Mouse (Mus musculus) liver, adult (tissue): Measurements from ENCODE around the gene P2ry10.

Experiments used
- GATA4 ChIP-seq: IDR thresholded peaks from 2 replicates; pipeline ENCODE4 v1.6.1; 2014; ENCODE audit warnings: mild to moderate bottlenecking, low read length; ENCODE audit not compliant: insufficient replicate concordance

Gene P2ry10

DNA sequence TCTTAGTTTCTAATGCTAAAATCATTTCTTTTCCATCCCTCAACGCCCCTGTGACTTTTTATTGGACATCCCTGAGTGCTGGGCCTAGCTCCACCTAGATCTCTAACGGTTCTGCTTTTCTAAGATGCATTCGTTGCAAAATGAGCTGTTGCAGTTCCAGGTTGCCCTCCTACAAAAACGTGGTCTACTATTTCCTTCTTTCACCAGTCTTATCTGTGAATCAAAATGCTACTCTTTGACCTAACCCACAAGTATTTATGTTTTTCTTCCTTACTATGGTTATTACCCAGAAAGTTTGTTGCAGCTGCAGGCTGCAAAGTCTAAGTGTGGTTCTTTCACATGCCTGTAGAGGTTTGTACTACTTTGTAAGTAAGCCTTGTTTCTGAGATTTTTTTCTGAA lies at the start of gene P2ry10:
P2ry10 (plus strand) TSS at position 316 of the 400 bp plus-strand sequence.
- no peak for TF ChIP-seq GATA4

DNA sequence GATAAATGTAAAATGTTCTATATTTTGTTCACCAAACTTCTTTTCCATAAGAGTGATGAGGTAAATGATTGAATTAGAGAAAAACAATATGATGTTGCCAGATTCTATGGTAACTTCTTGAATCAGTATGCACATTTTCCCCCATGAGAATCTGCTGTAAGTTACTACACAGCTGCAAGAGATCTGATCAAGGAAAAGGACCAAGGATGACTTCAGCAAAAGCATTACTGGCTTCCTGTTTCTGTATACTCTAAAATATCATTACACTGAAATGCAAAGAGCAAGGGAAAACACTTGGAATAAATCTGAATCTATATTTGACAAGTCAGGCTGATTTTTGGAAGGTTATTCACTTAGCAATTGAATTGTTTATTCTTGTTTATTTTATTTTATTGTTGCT lies 49.1 kb upstream of the P2ry10 start:
- no peak for TF ChIP-seq GATA4

DNA sequence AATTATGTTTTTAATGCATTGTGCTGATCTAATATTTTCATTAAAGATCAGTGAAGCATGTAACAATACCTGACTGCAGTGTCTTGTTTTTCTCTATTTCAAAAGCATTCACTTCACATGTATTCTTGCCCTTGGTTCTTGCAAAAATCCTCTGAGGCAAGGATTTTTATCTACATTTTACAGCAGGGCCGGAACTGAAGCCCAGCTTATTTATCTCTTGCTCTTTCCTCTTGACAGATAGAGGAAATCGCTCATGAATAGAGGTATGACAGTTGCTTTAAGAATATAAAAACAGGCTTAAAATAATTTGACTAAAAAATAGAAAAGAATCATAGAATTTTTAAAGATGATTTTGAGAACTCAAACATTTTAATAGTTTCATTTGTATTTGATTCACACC lies 48.7 kb upstream of the P2ry10 start:
- TF ChIP-seq GATA4, result no peak

DNA sequence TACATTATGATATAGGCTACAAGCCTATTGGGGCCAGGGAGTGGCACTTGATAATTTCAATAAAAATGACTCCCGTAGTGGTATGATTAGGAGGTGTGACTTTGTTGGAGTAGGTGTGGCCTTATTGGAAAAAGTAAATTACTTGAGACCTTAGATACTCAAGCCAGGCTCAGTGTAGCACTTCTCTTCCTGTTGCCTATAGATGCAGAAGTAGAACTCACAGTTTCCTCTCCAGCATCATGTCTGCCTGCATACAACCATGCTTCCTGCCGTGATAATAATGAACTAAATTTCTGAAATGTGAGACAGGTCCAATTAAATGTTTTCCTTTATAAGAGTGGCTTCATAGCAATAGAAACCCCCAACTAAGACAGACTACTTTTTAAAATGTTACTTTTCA lies 45.9 kb upstream of the P2ry10 start:
- TF ChIP-seq GATA4, result no peak

DNA sequence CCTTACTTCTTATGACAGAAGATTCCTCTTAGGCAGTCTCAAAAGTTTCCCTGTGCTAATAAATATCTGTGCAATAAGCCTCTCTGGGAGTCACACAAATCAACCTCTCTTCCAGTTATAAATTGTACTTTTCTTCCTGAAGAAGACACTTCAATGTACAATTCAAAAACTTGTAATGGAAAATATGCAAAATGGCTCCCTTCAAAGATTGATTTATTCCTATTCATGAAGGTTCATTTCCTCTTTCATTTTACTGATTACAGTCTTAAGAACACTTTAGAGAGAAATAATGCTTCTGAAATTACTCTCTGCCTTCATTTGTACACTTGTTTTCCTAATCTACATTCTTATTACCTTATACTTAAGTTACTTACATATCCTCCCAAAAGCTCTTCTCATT lies 4.0 kb upstream of the P2ry10 start:
- no peak for TF ChIP-seq GATA4

DNA sequence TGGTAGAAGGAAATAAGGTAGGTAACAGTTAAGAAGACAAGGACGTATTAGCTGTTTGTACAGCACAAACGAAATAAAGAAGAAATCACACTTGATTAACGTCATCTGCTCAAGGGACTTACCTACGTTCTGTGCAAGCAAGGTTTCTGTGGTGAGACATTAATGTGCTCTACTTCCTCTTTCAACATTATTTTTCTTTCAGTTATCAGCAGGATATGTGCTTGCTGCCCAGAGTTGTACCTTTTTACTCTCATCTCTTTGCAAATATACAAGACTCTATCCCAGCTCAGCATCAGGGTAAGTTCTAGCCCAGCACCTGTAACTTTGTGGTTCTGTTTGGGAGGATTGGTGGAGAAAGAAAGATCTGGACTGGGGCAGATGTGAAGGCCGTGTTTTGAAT lies 839 bp downstream of the P2ry10 start:
- TF ChIP-seq GATA4, result no peak

DNA sequence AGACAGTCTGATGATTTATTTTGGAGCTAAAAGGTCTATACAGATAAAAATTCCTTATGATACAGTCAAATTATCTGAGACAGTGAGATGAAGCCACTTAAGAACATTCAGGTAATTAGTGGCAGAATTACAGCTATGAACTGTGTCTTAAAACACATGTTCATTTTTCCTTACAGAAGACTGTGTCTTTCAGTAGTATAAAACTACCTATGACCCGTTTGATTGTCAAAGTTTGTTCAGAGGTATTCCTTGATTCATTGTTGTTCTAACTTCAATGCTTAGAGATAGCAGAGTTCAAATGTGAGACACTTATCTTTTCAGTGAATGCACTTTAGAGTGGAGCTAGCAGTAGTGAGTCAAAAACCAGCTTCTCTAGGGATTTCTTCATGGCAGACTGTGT lies 1.6 kb downstream of the P2ry10 start:
- no peak for TF ChIP-seq GATA4

DNA sequence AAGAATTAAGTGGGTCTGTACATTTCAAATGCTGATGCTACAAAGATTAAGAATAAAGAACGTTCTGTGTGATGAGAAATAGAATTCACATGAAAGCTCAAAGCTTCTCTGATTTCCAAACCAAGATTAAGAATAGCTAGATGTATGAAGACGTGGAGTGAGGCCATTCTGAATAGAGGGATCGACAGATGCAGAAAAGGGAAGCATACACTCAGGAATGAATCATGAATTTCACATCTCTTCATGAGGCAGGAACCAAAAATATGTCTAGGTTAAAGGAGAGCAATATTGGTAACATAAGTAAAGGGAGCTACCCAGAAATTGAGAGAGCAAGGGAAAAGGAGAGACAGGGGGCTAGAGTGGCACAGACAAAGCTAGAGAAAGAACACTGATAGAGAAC lies 7.3 kb downstream of the P2ry10 start:
- TF ChIP-seq GATA4, result no peak

DNA sequence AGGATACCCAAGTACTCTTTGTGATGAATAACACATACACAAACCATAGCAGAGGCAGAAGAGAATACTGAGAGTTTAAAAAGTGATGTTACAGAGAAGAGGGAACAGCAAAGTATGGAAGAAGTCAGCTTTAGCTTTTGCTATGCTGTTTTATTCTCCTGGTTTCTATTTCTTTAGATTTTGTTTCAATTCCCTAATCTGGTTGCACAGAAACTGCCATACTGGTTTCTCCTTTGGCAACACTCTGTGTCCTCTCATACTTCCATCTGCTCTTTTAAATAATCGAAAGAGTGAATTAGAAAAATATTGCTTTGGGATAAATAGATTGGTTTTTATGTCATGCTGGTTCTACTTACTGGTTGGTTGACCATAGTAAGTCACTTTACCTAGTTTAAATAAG lies 28.0 kb downstream of the P2ry10 start:
- no peak for TF ChIP-seq GATA4

DNA sequence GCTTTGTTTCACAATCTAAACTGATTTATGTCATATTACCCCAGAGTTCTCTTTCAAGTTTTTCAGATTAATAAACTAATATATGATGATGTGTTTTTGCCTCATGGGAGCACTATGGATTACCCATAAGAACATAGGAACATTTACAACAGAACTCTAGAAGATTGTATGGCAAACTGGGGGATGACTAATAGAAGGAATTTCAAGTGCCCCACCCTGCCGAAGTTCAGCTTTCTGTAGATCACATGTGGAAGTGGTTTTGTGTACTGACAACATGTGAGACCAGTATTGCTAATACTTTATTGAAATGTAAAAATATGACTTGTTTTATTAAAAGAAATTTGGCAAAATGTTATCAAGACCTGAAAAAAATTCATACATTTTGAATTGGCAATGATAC lies 28.7 kb downstream of the P2ry10 start:
- no peak for TF ChIP-seq GATA4

DNA sequence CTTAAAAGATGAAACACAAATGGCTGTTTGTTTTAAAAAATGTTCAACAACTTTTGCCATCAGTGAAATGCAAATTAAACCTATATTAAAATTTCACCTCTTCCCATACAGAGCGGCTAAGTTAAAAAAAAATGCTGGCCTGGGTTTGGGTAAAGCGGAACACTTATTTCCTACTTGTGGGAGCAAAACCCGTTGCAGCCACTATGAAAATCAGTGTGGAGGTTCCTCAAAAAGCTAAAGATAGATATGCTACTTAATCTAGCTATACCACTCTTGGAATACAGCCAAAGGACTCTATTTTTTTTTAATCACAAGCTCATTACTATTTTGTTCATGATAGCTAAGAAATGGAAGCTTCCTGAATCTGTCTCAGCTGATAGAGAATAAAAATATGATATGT lies 54.9 kb downstream of the P2ry10 start:
- TF ChIP-seq GATA4, result no peak

DNA sequence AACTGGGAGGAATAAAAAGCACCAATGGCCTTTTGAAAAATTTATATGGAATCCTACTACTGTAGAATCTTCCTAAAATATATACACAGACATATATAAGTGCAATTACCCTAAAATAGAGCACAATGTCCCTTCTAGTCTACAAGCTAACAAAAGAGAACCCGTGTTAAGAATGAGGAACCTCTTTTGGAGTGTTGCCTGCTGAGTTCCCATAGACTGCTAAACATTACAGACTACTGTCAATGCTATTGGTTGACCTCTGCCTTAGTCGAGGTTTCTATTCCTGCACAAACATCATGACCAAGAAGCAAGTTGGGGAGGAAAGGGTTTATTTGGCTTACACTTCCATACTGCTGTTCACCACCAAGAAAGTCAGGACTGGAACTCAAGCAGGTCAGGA lies 55.6 kb downstream of the P2ry10 start:
- TF ChIP-seq GATA4, result no peak

DNA sequence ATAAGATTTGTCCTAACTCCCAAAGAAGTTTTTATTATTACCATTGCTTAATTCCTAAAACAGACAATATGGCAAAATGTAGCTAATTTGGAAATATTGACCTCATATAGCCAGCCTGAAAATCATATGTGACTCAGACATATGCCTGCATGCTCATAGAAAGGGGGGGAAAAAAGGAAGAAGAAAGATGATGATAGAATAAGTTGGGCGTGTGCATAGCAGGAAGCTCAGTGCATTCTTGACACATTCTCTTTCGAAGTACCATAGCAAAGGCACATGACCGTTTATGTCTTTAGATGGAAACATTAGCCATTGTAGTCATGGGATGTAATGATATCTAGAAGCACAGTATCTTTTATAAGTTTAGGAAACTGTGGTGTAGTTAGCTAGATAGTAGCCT lies 60.4 kb downstream of the P2ry10 start, which contains the start of gene P2ry10b:
P2ry10b (plus strand) TSS at position 247 of the 400 bp plus-strand sequence.
- TF ChIP-seq GATA4, result no peak

DNA sequence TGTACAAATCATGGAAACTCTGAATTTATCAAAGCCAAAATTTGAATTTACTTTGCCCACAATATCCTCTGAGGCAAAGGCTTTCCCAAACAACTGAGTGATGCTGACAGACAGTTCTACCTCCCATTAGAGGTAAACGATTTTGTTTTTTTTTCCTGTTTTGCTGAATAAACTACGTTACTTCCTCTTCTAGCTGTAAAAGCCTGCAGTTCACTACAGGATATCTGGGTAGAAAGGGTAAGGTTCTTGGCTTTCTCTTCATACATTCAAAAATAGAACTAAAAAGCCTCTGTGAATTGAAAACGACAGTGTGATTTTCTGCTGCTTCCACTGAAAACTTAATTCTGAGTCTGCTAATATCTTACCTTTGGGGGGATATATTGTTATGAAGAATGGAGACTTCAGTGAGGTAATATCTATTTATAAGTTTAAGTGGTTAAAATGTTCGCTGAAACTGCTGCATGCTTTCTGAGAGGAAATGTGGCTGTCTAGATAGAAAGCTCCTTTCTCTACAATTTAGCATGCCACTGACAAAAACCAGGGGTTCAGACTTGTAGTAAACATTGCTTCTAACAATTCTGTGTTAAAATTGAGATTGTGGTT lies 61.2 kb downstream of the P2ry10 start:
- no peak for TF ChIP-seq GATA4

DNA sequence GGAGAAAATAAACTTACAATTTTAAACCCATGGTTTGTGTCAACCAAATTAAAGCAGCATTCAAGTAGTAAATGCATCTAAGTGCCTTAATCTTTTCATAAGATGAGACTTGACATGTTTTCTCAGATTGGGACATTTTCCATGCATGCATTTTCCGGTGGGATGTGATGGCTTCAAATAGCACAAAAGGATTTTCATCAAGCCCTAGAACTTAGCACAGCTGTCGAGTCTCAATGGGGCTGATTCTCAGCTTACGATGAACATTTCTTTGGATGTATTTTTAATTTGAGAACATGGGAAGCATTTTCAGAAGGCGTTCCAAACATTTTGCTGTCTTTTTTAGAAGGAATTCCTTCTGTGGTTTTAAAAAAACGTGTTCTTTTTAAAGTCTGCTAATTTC lies 61.7 kb downstream of the P2ry10 start:
- no peak for TF ChIP-seq GATA4

DNA sequence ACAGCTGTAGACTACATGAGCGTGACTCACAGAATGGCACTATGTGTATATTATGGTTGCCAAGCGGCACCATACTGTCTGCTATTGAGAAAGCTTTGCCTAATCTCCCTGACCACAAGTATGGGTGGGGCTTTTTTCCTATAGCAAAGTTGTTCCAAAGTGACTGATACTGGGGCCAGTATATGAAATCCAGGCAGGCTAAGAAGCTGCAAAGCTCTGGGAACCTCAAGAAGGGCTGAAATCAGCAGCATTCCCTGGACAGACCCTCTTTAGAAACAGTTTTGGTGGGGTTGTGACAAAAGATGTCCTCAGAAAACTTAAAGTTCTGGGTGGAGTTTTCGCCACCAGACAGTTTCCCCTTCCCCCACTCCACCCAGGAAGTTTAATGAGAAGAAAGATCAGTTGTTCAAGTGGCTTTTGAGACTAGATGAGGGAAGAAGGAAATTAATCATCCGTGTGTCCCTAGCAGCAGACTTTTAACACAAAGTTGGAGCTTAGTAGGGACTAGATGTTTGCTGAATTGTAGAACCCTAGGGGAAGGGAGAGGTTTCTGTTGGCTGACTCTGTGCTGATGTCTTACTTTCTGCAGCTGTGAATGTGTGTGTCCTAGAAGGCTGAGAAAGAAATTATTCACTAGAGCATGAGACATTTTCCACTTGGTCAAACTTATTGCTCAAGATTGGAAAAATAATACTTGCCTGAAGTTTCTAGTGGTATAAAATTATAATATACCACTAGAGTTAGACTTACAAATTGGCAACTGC lies 62.6 kb downstream of the P2ry10 start:
- TF ChIP-seq GATA4, result no peak
